8 mouse cellular contexts compared by ENCODE assay signal in genomic region chr6:125348721-125349574, GRCm38 (mm10). TPM values are rescaled to one million over a fixed set of nuclear protein-coding genes. Genes with fewer than 3 reads are reported as not detected.
DNase-seq lines count a peak whose midpoint lies in the region; ATAC-seq lines count a peak whose summit lies in the region.

Gene Tnfrsf1a (plus strand): TSS chr6:125349362.

- H3K9me3 ChIP-seq in heart, embryonic 14.5 days (ENCODE audit: control insufficient read depth, low read length): no peaks in the 10 kb centered on the region
- no peaks in the 10 kb centered on the region for H3K9me3 ChIP-seq in limb, embryonic 10.5 days (replicated peaks)
- H3K9me3 ChIP-seq in neural tube, embryonic 11.5 days (ENCODE audit: control insufficient read depth, low read length): no peaks in the 10 kb centered on the region

- peak within 1 kb of the TSS; percentile 59 to 73 for H3K4me3 ChIP-seq in heart, embryonic 14.5 days (ENCODE audit: control insufficient read depth in 1 of 2, insufficient read depth in 1 of 2, low read depth in 1 of 2, low read length in 2 of 2)
- peak within 1 kb of the TSS; percentile 67 for H3K4me3 ChIP-seq in limb, embryonic 10.5 days
- peak within 1 kb of the TSS; percentile 51 for H3K4me3 ChIP-seq in neural tube, embryonic 11.5 days (ENCODE audit: low read depth, low read length)

- H3K27me3 ChIP-seq in heart, embryonic 14.5 days (ENCODE audit: control insufficient read depth, insufficient read depth, low read length): no peaks in the 10 kb centered on the region
- no peaks in the 10 kb centered on the region for H3K27me3 ChIP-seq in limb, embryonic 10.5 days (ENCODE audit: low read depth, poor library complexity, severe bottlenecking)
- H3K27me3 ChIP-seq in neural tube, embryonic 11.5 days (ENCODE audit: control insufficient read depth, insufficient read depth, low read length): peaks cover 2% of the 10 kb centered on the region; the same call in 1 of the 2 replicates

- peak within 1 kb of the TSS; percentile 88 for H3K9ac ChIP-seq in heart, embryonic 14.5 days (ENCODE audit: low read length)
- peak within 1 kb of the TSS; percentile 75 for H3K9ac ChIP-seq in neural tube, embryonic 11.5 days (ENCODE audit: low read length)

- H3K4me2 ChIP-seq in heart, embryonic 14.5 days (ENCODE audit: low read length): peak within 1 kb of the TSS; percentile 89
- peak within 1 kb of the TSS; percentile 88 for H3K4me2 ChIP-seq in neural tube, embryonic 11.5 days (ENCODE audit: low read depth)

- ATAC-seq in heart, embryonic 14.5 days (ENCODE audit: insufficient number of reproducible peaks, insufficient read depth, low FRiP score, low read depth): no peak; the same call in 1 of the 2 replicates
- ATAC-seq in neural tube, embryonic 11.5 days (ENCODE audit: insufficient read depth, low FRiP score, low TSS enrichment): 0 out of 2 replicates have a peak, but pooled peaks have one; percentile 17

- no peak for DNase-seq in adrenal gland, adult 18-20 months (ENCODE audit: low spot score in 2 of 2)
- no peak for DNase-seq in adrenal gland, adult (ENCODE audit: inconsistent age in 2 of 2, low spot score in 1 of 2)
- no peak for DNase-seq in urinary bladder, adult 2 months (ENCODE audit: low spot score)
- DNase-seq in urinary bladder, postnatal 10 days (ENCODE audit: low spot score): no peak
- DNase-seq in limb, embryonic 10.5 days (ENCODE audit: low spot score): no peak
- no peak for DNase-seq in neural tube, embryonic 11.5 days (ENCODE audit: low spot score)
- DNase-seq in frontal cortex, postnatal 25 days (ENCODE audit: low spot score in 2 of 2): no peak

- no peaks in the 10 kb centered on the region for H3K36me3 ChIP-seq in heart, embryonic 14.5 days (ENCODE audit: control insufficient read depth, insufficient read depth, low read length)
- H3K36me3 ChIP-seq in limb, embryonic 10.5 days: peaks cover 2% of the 10 kb centered on the region; the same call in 1 of the 2 replicates
- H3K36me3 ChIP-seq in neural tube, embryonic 11.5 days (ENCODE audit: control insufficient read depth, insufficient read depth, low read length): no peaks in the 10 kb centered on the region

- peak within 1 kb of the TSS; percentile 36 to 75 for H3K27ac ChIP-seq in heart, embryonic 14.5 days (replicated peaks in 1 of 2; ENCODE audit: control insufficient read depth in 1 of 2, insufficient read depth in 1 of 2, low read depth in 2 of 2, low read length in 2 of 2)
- peak within 1 kb of the TSS; percentile 91 for H3K27ac ChIP-seq in limb, embryonic 10.5 days
- peak within 1 kb of the TSS; percentile 20; the same call in 1 of the 2 replicates for H3K27ac ChIP-seq in neural tube, embryonic 11.5 days (ENCODE audit: low read depth, low read length)

- peaks cover 26 to 42% of the 10 kb centered on the region in 2 experiments for H3K4me1 ChIP-seq in heart, embryonic 14.5 days (ENCODE audit: control insufficient read depth in 2 of 2, insufficient read depth in 2 of 2, low read length in 2 of 2)
- H3K4me1 ChIP-seq in limb, embryonic 10.5 days: peaks cover 68% of the 10 kb centered on the region
- peaks cover 7% of the 10 kb centered on the region; the same call in 1 of the 2 replicates for H3K4me1 ChIP-seq in neural tube, embryonic 11.5 days (ENCODE audit: control insufficient read depth, insufficient read depth, low read length)

- WGBS in heart, embryonic 14.5 days: 11% methylated on average over 22 of the region's 22 CpGs
- WGBS in limb, embryonic 10.5 days: 6% methylated on average over 22 of the region's 22 CpGs
- 4% methylated on average over 22 of the region's 22 CpGs for WGBS in neural tube, embryonic 11.5 days

RNA-seq across cellular contexts. Expression of gene Tnfrsf1a, which starts in this region (rescaled TPM):
- total RNA-seq in adrenal gland, adult 18-20 months (2021): 100 to 1,000 TPM; 185 to 291 TPM
- 140 and 152 TPM in 2 replicates for polyA plus RNA-seq in urinary bladder, adult 2 months (2012; rRNA removed)
- 41.4 and 43.5 TPM in 2 replicates for polyA plus RNA-seq in heart, embryonic 14.5 days (2014; fragmentation: Nextera tagmentation; extraction: Ambion mirVana)
- 41.8 and 43.6 TPM in 2 replicates for polyA plus RNA-seq in limb, embryonic 10.5 days (2016; fragmentation: Nextera tagmentation; extraction: Ambion mirVana)
- polyA plus RNA-seq in neural tube, embryonic 11.5 days (2014; fragmentation: Nextera tagmentation; extraction: Ambion mirVana): 27.4 TPM in 2 replicates

Comparison
In these comparisons a context has a peak if more than half of its experiments do, and no peak if none do; other contexts are left out.
1. H3K27ac ChIP-seq: peak in every context shown above with its lines; median percentile 91 in limb, embryonic 10.5 days; 56 in heart, embryonic 14.5 days; 20 in neural tube, embryonic 11.5 days.